Mouse (Mus musculus) spleen, postnatal 14 days (tissue): ENCODE data around the gene Slc39a7.
"Not testable (repeated sequence)": the region's sequence is repeated elsewhere in the genome, so short reads cannot be mapped to it uniquely, and the experiment has no call there.

ENCODE experiments used
- DNase-seq, 2 experiments: peaks; one replicate each; pipeline ENCODE4 v3.0.0; 2021 to 2022; ENCODE audit warnings: low spot score in 2 of 2

Gene Slc39a7

DNA sequence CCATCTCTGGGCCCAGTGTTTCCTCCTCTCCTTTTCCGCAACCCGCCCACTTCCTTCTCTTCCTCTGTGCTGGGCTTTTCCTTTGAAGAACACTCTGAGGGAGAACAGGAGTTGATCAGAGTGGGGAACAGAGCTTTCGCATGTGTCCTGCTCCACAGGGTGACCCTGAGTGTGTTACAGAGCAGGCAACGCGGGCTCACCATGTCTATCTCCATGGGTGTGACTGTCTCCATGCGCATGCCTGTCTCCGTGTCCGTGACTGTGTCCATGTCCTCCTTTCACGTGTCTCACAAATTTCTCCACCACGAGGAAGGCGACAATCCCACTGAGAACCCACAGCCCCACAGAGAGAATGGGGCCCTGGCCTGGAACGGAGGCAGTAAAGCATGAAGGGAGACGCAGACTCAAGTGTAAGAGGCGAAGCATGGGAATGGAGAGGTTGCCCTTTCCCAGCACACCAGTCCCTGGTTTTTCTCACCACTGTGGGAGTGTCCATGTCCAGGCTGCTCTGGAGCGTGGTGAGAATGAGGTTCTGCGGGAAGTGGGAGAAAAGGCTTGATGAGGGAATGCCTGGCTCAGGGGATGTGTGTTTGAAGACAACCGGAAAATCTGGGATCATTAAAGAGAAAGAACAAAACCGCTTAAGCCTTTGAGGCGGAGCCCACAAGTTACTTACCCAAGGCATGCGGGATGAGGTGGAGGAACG, 1.4 kb downstream of the Slc39a7 start:
- peak in 1 of 2 experiments; percentile 6 for DNase-seq

DNA sequence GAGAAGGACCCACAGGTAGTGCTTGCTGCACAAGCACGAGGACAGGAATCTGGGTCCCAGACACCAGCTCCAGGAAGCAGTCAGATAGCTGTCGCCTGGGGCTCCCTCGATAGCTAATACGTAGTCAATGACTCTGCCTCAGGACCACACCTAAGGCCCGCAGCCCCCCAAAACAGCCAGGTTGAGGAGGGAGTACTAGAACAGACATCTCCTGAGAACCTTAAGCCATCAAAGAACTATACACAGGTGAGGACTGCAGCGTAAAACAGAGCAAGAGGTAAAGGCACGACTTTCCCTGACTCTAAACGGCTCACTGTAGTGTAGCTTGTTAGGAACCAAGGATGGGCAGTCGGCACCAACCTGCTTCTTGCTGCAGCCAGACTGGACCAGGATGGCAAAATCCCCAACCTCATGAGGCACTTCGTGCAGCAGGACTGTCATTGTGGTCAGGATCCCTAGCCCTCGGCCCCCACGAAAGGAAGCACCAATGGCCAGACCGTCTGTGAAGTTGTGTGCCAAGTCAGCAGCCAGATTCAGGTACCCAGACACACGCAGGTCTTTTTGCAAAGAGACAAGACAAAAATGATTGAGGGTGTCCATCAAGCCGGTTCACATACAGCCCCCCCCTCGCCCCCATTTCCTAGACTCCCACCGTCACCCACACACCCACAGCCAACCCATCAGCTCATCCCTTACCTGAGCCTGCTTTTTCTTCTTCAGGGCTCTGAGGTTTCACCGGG, 2.2 kb downstream of the Slc39a7 start:
- DNase-seq: peak in 1 of 2 experiments; percentile 6

GRCm38 (mm10) chr17:34028501-34029149, 2.9 kb downstream of the Slc39a7 start:
- peak in 1 of 2 experiments; percentile 6 for DNase-seq

GRCm38 (mm10) chr17:34027656-34028223, 3.7 kb downstream of the Slc39a7 start, which contains the start of gene H2-Ke6:
Gene H2-Ke6 (minus strand): TSS chr17:34028060.
- peak; percentile 82 to 86 for DNase-seq

DNA sequence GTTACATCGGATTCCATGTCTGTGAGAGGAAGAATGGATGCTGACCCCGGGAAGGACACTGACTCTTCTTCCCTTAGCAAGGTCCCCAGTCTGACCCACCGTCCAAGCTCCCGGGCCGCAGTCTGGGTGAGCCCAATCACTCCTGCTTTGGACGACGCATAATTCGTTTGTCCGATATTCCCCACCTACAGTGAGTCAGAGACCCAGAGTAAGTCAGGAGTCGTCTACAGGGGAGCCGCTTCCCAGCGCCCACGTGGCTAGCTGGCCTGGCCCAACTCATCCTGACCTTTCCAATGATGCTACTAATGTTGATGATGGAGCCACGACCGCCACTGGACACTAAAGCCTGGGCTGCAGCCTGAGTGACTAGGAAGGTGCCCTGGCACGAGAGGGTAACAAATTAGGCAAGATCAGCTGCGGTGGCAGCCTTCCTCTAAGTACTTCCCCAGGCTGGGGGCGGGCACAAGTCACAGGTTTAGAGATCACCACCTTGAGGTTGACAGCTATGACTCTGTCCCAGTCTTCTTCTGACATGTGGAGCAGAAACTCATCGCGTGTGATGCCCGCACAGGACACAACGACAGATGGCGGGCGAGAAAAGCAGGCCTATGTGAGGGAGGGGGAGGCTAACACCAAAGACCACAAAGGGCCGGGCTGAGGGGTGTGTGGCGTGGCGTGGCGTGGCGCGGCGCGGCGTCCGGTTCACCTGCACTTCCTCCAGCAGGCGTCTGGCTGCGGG, 4.4 kb downstream of the Slc39a7 start:
- DNase-seq: no peak

GRCm38 (mm10) chr17:34026221-34026620, 5.3 kb downstream of the Slc39a7 start:
- DNase-seq: no peak

DNA sequence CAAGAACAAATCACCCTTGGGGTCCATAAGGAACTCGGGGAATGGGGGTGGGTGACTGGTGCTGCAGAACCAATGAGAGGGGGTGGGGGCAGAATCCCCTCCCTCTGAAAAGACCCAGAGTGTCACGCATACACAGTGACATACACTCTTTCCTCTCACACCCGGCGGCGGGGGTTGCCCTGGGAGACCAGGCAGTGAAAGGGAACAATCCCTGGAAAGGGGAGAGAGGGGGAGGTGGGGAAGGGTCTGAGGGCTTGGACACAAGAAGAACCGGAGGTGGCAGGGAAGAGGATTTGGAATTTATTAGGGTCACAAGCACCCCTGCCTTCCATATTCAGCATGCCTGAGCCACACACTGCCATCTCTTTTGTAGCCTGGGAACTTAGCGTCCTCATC, 5.7 kb downstream of the Slc39a7 start:
- no peak for DNase-seq

- no peak for DNase-seq
Measured at GRCm38 (mm10) chr17:34024861-34025755, 6.4 kb downstream of the Slc39a7 start.

GRCm38 (mm10) chr17:34024317-34024821, 7.1 kb downstream of the Slc39a7 start, which contains the start of gene Ring1:
Gene Ring1 (minus strand): TSS chr17:34024680.
- DNase-seq: peak; percentile 64 to 81

GRCm38 (mm10) chr17:34023678-34024077, 7.8 kb downstream of the Slc39a7 start:
- no peak for DNase-seq

- no peak for DNase-seq
Measured at GRCm38 (mm10) chr17:34022987-34023386, 8.5 kb downstream of the Slc39a7 start.

- DNase-seq: no peak
Measured at GRCm38 (mm10) chr17:34022414-34022783, 9.1 kb downstream of the Slc39a7 start.

DNA sequence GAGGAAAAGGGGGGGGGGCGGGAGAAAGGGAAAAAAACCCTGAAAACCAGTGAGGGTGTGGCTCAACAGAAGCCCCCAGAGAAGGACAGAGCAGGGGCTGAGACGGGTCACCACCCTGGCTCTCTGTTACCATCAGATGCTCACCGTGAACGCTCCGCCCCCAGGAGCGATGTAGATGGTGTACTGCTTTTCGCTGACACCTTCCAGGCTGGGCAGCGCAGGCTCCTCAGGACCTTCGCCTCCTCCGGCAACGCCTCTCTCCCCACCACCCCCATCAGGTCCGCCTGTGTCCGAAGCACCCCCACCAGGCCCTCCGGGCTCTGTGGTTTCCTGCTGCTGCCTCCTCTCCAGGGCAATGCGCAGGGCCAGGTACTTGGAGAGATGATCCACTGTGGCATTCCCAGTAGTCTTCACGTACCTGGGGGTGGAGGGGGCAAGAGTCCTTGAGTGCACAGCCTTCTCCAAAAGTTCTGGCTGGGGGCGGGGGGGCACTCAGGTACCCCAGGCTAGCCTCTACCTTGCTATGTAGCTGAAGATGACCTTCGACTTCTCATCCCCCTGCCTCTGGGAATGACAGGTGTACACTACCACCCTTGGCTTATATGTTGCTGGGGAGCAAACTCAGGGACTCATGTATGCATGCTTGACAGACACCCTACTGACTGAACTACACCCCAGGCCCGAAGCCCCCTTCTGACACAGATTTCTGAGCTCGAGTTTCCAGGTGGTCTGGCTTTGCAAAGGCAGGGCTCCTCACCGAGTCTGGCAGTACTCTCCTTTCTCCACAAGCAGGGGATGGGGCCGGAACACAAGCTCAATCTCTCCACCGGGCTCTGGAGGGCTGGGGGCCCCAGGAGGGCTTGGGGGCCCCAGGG, 9.7 kb downstream of the Slc39a7 start:
- DNase-seq: peak in 1 of 2 experiments; percentile 6

GRCm38 (mm10) chr17:34013436-34013835, 18.0 kb downstream of the Slc39a7 start:
- DNase-seq: no peak

DNA sequence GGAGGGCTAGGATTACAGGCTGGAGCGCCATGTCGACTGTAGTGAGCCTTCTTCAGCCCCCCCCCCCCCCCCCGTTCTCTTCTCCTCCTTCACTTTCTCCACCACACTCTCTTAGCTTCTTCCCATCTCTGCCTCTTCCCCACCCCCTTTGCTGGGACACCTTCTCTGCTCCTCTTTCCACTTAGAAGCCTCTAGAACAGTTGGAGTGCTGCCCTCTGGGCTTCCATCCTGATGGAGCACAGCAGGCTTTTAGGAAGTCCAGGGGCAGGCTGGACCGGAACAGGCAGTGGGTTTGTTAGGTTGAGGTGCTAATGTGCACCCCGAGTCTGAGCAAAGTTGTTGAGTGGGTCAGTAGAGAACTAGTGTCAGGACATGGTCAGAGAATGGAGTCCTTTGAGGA, 21.3 kb downstream of the Slc39a7 start:
- DNase-seq: no peak

GRCm38 (mm10) chr17:34006570-34006969, 24.9 kb downstream of the Slc39a7 start:
- DNase-seq: no peak

GRCm38 (mm10) chr17:34003426-34003825, 28.1 kb downstream of the Slc39a7 start:
- peak in 1 of 2 experiments; percentile 57 for DNase-seq

GRCm38 (mm10) chr17:34000796-34001195, 30.7 kb downstream of the Slc39a7 start:
- not testable (repeated sequence) for DNase-seq

DNA sequence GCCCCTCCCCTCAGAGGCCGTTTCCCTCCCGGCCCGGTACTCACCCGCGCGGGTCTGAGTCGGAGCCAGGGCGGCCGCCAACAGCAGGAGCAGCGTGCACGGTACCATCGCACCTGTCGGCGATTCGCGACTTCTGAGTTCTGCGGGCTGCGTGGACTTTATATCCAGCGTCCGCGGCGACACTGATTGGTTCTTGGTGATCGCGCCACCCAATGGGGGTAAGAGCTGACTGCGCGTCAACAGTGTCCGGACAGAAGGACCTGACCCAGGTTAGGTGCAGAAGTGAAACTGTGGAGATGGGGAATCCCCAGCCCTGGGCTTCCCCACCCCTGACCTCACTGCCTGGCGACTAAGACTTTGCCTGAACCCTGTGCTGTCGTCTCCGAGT, 31.3 kb downstream of the Slc39a7 start, which contains the start of gene H2-K1:
Gene H2-K1 (minus strand): TSS at position 198 of the 388 bp plus-strand sequence.
- peak; percentile 81 to 92 for DNase-seq
